Mouse (Mus musculus): ENCODE data around the gene Shisal1. TPM values are rescaled to one million over a fixed set of nuclear protein-coding genes. Genes with fewer than 3 reads are reported as not detected.

The Shisal1 gene
- polyA plus RNA-seq, 1 experiment from 2014 or later, result 0.40 TPM

- H3K27me3 ChIP-seq (ENCODE audit: insufficient read depth, poor library complexity, severe bottlenecking), result peaks cover 73% of the 10 kb centered on the region
- no peak overlapping the region for H3K4me3 ChIP-seq
- H3K36me3 ChIP-seq, result no peaks in the 10 kb centered on the region
- no peak for DNase-seq (ENCODE audit: low spot score)
- no peaks in the 10 kb centered on the region for H3K9me3 ChIP-seq
- WGBS, result 23% methylated on average over 13 of the region's 13 CpGs
- H3K27ac ChIP-seq, result no peak overlapping the region
- peaks cover 26% of the 10 kb centered on the region for H3K4me1 ChIP-seq
Measured at GRCm38 (mm10) chr15:84417592-84418265, 29.2 kb downstream of the Shisal1 start.

- 78% methylated on average over 14 of the region's 14 CpGs for WGBS
- peaks cover 77% of the 10 kb centered on the region for H3K27me3 ChIP-seq (ENCODE audit: insufficient read depth, poor library complexity, severe bottlenecking)
- no peak for DNase-seq (ENCODE audit: low spot score)
- H3K27ac ChIP-seq, result no peak overlapping the region
- H3K4me3 ChIP-seq, result no peak overlapping the region
- peaks cover 32% of the 10 kb centered on the region for H3K4me1 ChIP-seq
- H3K36me3 ChIP-seq, result no peaks in the 10 kb centered on the region
- H3K9me3 ChIP-seq, result no peaks in the 10 kb centered on the region
Measured at GRCm38 (mm10) chr15:84417017-84417416, 29.9 kb downstream of the Shisal1 start.

GRCm38 (mm10) chr15:84414040-84414848, 32.7 kb downstream of the Shisal1 start:
- Histone ChIP-seq H3K4me1 (peaks cover 33% of the 10 kb centered on the region), H3K27me3 (ENCODE audit: insufficient read depth, poor library complexity, severe bottlenecking) (peaks cover 52% of the 10 kb centered on the region)
- WGBS, result 33% methylated on average over 9 of the region's 9 CpGs

GRCm38 (mm10) chr15:84412409-84412808, 34.5 kb downstream of the Shisal1 start:
- Histone ChIP-seq H3K4me3 (no peak overlapping the region), H3K27ac (peak overlapping the region; percentile 23; the same call in 1 of the 2 replicates), H3K9me3 (no peaks in the 10 kb centered on the region), H3K36me3 (no peaks in the 10 kb centered on the region), H3K4me1 (peaks cover 23% of the 10 kb centered on the region), H3K27me3 (ENCODE audit: insufficient read depth, poor library complexity, severe bottlenecking) (peaks cover 52% of the 10 kb centered on the region)
- WGBS, result 7% methylated on average over 6 of the region's 6 CpGs
- peak; percentile 80 for DNase-seq (ENCODE audit: low spot score)

More at GRCm38 (mm10) chr15:84414040-84414848, 32.7 kb downstream of the Shisal1 start:
- DNase-seq (ENCODE audit: low spot score), result no peak
- Histone ChIP-seq H3K36me3 (no peaks in the 10 kb centered on the region), H3K27ac (no peak overlapping the region), H3K4me3 (no peak overlapping the region), H3K9me3 (no peaks in the 10 kb centered on the region)

DNA sequence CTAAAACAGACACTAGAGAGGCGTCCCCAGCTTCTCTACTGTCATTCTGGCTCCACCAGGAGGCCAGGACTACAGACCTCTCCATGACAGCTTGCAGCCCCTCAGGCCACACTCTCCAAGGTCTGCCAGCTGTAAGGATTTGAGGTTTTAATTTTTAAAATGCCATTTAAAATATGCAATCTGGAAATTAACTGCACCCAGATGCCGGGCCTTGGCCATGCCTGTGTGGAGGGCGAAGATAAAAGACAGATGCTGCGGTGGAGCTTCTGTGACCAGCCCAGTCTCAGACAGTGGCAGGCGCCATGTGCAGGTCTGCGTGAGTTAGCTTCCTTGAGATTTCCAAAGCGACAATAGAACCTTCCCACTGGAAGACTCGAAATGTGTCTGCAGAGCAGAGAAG, 36.8 kb downstream of the Shisal1 start:
- Histone ChIP-seq H3K9me3 (no peaks in the 10 kb centered on the region), H3K36me3 (no peaks in the 10 kb centered on the region), H3K27me3 (ENCODE audit: insufficient read depth, poor library complexity, severe bottlenecking) (peaks cover 60% of the 10 kb centered on the region), H3K4me3 (no peak overlapping the region), H3K27ac (no peak overlapping the region), H3K4me1 (peaks cover 26% of the 10 kb centered on the region)
- WGBS, result 67% methylated on average over 8 of the region's 8 CpGs
- DNase-seq (ENCODE audit: low spot score), result no peak

- Histone ChIP-seq H3K4me3 (no peak overlapping the region), H3K9me3 (no peaks in the 10 kb centered on the region), H3K4me1 (peaks cover 26% of the 10 kb centered on the region), H3K27ac (no peak overlapping the region), H3K27me3 (ENCODE audit: insufficient read depth, poor library complexity, severe bottlenecking) (peaks cover 58% of the 10 kb centered on the region), H3K36me3 (no peaks in the 10 kb centered on the region)
- WGBS, result 68% methylated on average over 3 of the region's 3 CpGs
- DNase-seq (ENCODE audit: low spot score), result no peak
Measured at GRCm38 (mm10) chr15:84408576-84408975, 38.3 kb downstream of the Shisal1 start.

DNA sequence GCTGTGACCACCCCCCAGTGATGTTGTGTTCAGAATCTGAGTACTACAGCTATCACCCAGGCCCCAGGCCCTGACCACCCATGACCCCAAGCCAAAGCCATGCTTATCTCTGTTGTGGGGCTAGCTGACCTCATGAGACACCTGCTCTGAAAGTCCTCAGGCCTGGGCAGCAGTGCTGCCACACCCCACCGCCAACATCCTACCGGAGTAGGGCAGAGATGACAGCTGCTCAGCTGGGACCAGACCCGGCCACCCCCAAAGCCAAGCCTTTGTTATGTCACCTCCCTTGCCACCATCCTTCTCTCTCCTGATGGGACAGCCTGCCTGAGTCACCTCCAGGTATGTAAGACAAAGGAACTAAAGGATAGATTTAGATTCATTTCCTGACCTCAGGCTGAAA, 41.1 kb downstream of the Shisal1 start:
- 73% methylated on average over 3 of the region's 3 CpGs for WGBS
- Histone ChIP-seq H3K4me1 (peaks cover 15% of the 10 kb centered on the region; the same call in 1 of the 2 replicates), H3K9me3 (no peaks in the 10 kb centered on the region), H3K27me3 (ENCODE audit: insufficient read depth, poor library complexity, severe bottlenecking) (peaks cover 75% of the 10 kb centered on the region), H3K27ac (no peak overlapping the region), H3K4me3 (no peak overlapping the region), H3K36me3 (no peaks in the 10 kb centered on the region)
- no peak for DNase-seq (ENCODE audit: low spot score)

DNA sequence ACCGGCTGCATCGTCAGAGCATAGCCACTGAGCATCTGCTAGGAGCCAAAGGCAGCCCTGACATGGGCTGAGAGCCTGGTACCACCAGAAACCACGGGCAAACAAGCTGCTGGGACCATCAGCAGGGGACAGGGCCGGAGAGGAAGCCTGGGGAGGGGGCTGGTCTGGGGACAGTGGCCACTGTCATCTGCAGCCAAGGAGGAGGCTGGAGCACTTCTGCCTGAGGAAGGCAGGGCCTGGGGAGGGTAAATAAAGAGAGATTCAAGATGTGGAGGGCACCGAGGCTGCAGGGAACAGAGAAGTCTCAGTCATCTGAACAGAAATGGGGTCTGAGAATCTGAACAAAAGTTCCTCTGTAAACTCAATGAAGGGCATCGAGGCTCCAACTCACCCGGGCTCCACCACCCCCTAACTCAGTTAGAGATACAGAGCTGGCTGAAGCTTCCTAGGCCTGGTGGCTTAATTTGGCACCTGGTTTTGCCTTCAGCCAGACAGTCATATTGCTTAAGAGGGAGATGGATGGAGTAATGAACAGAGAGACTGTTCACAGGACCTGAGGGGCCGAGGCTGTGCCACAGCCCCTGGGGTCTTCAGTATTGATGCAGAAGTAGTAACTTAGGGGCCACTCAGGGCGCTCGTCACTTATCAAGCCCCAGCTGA, 43.3 kb downstream of the Shisal1 start:
- peaks cover 66% of the 10 kb centered on the region for H3K27me3 ChIP-seq (ENCODE audit: insufficient read depth, poor library complexity, severe bottlenecking)
- no peaks in the 10 kb centered on the region for H3K9me3 ChIP-seq
- no peak overlapping the region for H3K4me3 ChIP-seq
- H3K4me1 ChIP-seq, result peaks cover 19% of the 10 kb centered on the region; the same call in 1 of the 2 replicates
- WGBS, result 69% methylated on average over 10 of the region's 10 CpGs
- H3K27ac ChIP-seq, result no peak overlapping the region
- DNase-seq (ENCODE audit: low spot score), result no peak
- no peaks in the 10 kb centered on the region for H3K36me3 ChIP-seq

DNA sequence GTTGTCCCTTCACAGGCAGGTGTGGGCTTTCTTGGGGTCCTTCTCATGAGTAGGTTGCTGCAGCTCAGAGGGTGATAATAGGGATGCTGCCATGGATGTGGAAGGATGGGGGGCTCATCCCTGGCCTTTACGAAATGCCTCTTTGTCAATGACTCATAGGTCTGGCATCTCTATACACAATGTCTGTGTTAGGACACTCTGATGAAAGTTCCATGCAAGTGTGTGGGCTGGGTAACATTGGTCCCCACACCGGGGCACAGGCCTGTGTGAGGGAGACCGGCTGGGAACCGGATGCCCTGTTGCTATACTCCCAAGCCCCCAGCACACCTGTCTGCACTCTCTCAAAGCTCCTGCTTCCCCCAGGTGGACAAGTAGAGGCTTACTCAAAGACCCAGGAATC, 48.3 kb downstream of the Shisal1 start:
- DNase-seq (ENCODE audit: low spot score), result no peak
- peak overlapping the region; percentile 6; the same call in 1 of the 2 replicates for H3K27ac ChIP-seq
- H3K4me1 ChIP-seq, result peaks cover 21% of the 10 kb centered on the region
- peaks cover 42% of the 10 kb centered on the region for H3K27me3 ChIP-seq (ENCODE audit: insufficient read depth, poor library complexity, severe bottlenecking)
- no peaks in the 10 kb centered on the region for H3K9me3 ChIP-seq
- 68% methylated on average over 4 of the region's 4 CpGs for WGBS
- H3K4me3 ChIP-seq, result no peak overlapping the region
- H3K36me3 ChIP-seq, result no peaks in the 10 kb centered on the region

DNA sequence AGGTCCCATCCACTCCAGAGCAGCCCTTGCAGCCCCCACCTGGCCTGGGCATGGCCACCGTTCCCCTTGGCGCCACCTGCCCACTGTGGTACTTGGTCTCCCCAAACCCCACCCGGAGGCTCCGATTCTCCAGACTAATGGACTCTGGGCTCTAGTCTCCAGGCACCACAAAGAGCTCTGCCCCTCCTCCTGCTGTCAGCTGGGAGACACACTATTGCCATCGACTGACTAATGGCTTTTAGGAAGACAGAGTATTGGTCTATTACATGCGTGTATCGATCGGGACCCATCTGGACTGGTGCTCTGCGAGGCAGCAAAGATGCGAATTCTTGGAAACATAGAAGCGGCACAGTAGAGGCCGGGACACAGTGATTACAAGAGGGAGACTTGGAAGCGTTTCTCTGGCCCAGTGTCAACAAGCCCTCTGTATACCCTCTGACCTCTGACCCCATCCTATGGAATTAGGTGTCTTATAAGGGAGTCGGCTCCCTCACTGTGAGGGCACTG, 49.2 kb downstream of the Shisal1 start:
- no peaks in the 10 kb centered on the region for H3K36me3 ChIP-seq
- H3K4me3 ChIP-seq, result no peak overlapping the region
- WGBS, result 76% methylated on average over 14 of the region's 14 CpGs
- H3K27ac ChIP-seq, result no peak overlapping the region
- no peaks in the 10 kb centered on the region for H3K9me3 ChIP-seq
- peaks cover 35% of the 10 kb centered on the region for H3K27me3 ChIP-seq (ENCODE audit: insufficient read depth, poor library complexity, severe bottlenecking)
- H3K4me1 ChIP-seq, result peaks cover 25% of the 10 kb centered on the region
- DNase-seq (ENCODE audit: low spot score), result no peak

GRCm38 (mm10) chr15:84395341-84396067, 51.4 kb downstream of the Shisal1 start:
- DNase-seq (ENCODE audit: low spot score), result no peak
- Histone ChIP-seq H3K4me1 (peaks cover 20% of the 10 kb centered on the region), H3K27ac (no peak overlapping the region), H3K36me3 (no peaks in the 10 kb centered on the region), H3K9me3 (no peaks in the 10 kb centered on the region), H3K4me3 (no peak overlapping the region), H3K27me3 (ENCODE audit: insufficient read depth, poor library complexity, severe bottlenecking) (peaks cover 15% of the 10 kb centered on the region)
- WGBS, result 75% methylated on average over 14 of the region's 14 CpGs

GRCm38 (mm10) chr15:84393341-84393740, 53.6 kb downstream of the Shisal1 start:
- no peak for DNase-seq (ENCODE audit: low spot score)
- peaks cover 11% of the 10 kb centered on the region; the same call in 1 of the 2 replicates for H3K4me1 ChIP-seq
- H3K36me3 ChIP-seq, result no peaks in the 10 kb centered on the region
- no peak overlapping the region for H3K4me3 ChIP-seq
- peaks cover 15% of the 10 kb centered on the region for H3K27me3 ChIP-seq (ENCODE audit: insufficient read depth, poor library complexity, severe bottlenecking)
- H3K9me3 ChIP-seq, result no peaks in the 10 kb centered on the region; the same call in 1 of the 2 replicates
- 0 out of 2 replicates have a peak overlapping the region, but pooled peaks have one; percentile 26 for H3K27ac ChIP-seq
- 24% methylated on average over 6 of the region's 6 CpGs for WGBS

All from heart, embryonic 10.5 days (tissue).